Mouse (Mus musculus): ENCODE results near the gene 2610028H24Rik.

The 2610028H24Rik gene

GRCm38 (mm10) chr10:76448851-76449250 lies at the start of gene 2610028H24Rik:
Gene 2610028H24Rik (plus strand): TSS chr10:76449081.
- DNase-seq = no peak

- DNase-seq = no peak
These were observed 40.4 kb upstream of the 2610028H24Rik start for GRCm38 (mm10) chr10:76408520-76408919.

- DNase-seq = no peak
These were observed 32.1 kb upstream of the 2610028H24Rik start for GRCm38 (mm10) chr10:76416811-76417210.

GRCm38 (mm10) chr10:76425674-76426073 lies 23.2 kb upstream of the 2610028H24Rik start:
- DNase-seq = no peak

GRCm38 (mm10) chr10:76433925-76434324 lies 15.0 kb upstream of the 2610028H24Rik start:
- no peak for DNase-seq

- no peak for DNase-seq
These were observed 9.6 kb upstream of the 2610028H24Rik start for GRCm38 (mm10) chr10:76439107-76439890.

- no peak for DNase-seq
These were observed 8.6 kb upstream of the 2610028H24Rik start, which contains the start of gene AC141477.1 for GRCm38 (mm10) chr10:76440281-76440680. Gene AC141477.1 (minus strand): TSS chr10:76440444.

- peak; percentile 96 to 97 for DNase-seq
These were observed 6.4 kb upstream of the 2610028H24Rik start, which contains the start of gene Pcnt for GRCm38 (mm10) chr10:76442178-76443088. Gene Pcnt (minus strand): TSS chr10:76442786.

GRCm38 (mm10) chr10:76445996-76446681 lies 2.7 kb upstream of the 2610028H24Rik start:
- no peak for DNase-seq

- no peak for DNase-seq
These were observed 1.3 kb upstream of the 2610028H24Rik start for GRCm38 (mm10) chr10:76447406-76448229.

- peak; percentile 62 to 67 for DNase-seq
These were observed 6.4 kb downstream of the 2610028H24Rik start for GRCm38 (mm10) chr10:76455289-76455688.

GRCm38 (mm10) chr10:76461255-76461654 lies 12.4 kb downstream of the 2610028H24Rik start:
- DNase-seq = no peak

- no peak for DNase-seq
These were observed 13.4 kb downstream of the 2610028H24Rik start for GRCm38 (mm10) chr10:76462312-76462711.

GRCm38 (mm10) chr10:76462721-76463120 lies 13.8 kb downstream of the 2610028H24Rik start:
- no peak for DNase-seq

- peak; percentile 90 to 93 for DNase-seq
These were observed 19.6 kb downstream of the 2610028H24Rik start, which contains the start of the genes Mcm3ap and Ybey for GRCm38 (mm10) chr10:76468203-76469162. Gene Mcm3ap (plus strand): TSS chr10:76468927. Gene Ybey (minus strand): TSS chr10:76469114.

GRCm38 (mm10) chr10:76473759-76474158 lies 24.9 kb downstream of the 2610028H24Rik start:
- DNase-seq = no peak

GRCm38 (mm10) chr10:76480851-76481250 lies 32.0 kb downstream of the 2610028H24Rik start:
- no peak for DNase-seq

- DNase-seq = no peak
These were observed 32.6 kb downstream of the 2610028H24Rik start for GRCm38 (mm10) chr10:76481480-76481879.

- DNase-seq = no peak
These were observed 37.4 kb downstream of the 2610028H24Rik start for GRCm38 (mm10) chr10:76486302-76486701.

- no peak for DNase-seq
These were observed 39.4 kb downstream of the 2610028H24Rik start for GRCm38 (mm10) chr10:76488265-76488664.

Measured in B cell, adult 2 months (primary cell).